33 mouse cellular contexts compared by ENCODE assay signal in genomic region chr10:73896086-73896607, GRCm38 (mm10).
DNase-seq lines count a peak whose midpoint lies in the region; ATAC-seq and TF ChIP-seq lines count a peak whose summit lies in the region.
"Had no signal": no experiment of that assay in that cellular context is flagged by ENCODE, and none has a peak within 500 bp of the region (broad histone marks: within the 10 kb centered on the region; RNA-seq: fewer than 3 reads in every experiment).

No protein-coding gene starts in this region.

- no peak overlapping the region for H3K4me2 ChIP-seq in forebrain, embryonic 15.5 days (replicated peaks)
- no peak overlapping the region for H3K4me2 ChIP-seq in forebrain, embryonic 11.5 days (ENCODE audit: low read depth, low read length, severe bottlenecking)
- H3K4me2 ChIP-seq: embryonic facial prominence, embryonic 13.5 days; heart, embryonic 12.5 days; heart, embryonic 15.5 days; hindbrain, embryonic 13.5 days; intestine, embryonic 15.5 days; kidney, embryonic 15.5 days had no signal

- H3K9ac ChIP-seq in forebrain, embryonic 15.5 days (replicated peaks): no peak overlapping the region
- no peak overlapping the region for H3K9ac ChIP-seq in forebrain, embryonic 11.5 days (ENCODE audit: low read length)
- H3K9ac ChIP-seq: embryonic facial prominence, embryonic 13.5 days; heart, embryonic 12.5 days; heart, embryonic 15.5 days; hindbrain, embryonic 13.5 days; intestine, embryonic 15.5 days; kidney, embryonic 15.5 days had no signal

- H3K4me3 ChIP-seq in forebrain, embryonic 15.5 days: no peak overlapping the region
- no peak overlapping the region for H3K4me3 ChIP-seq in forebrain, embryonic 11.5 days (ENCODE audit: low read depth, low read length)
- H3K4me3 ChIP-seq: embryonic facial prominence, embryonic 10.5 days; embryonic facial prominence, embryonic 13.5 days; erythroblast, embryonic 14.5 days; gastrocnemius, adult 2 months; heart, embryonic 12.5 days; heart, embryonic 15.5 days; hindbrain, embryonic 10.5 days; hindbrain, embryonic 13.5 days; intestine, embryonic 15.5 days; kidney, embryonic 15.5 days had no signal

- no peak overlapping the region for H3K27ac ChIP-seq in forebrain, embryonic 15.5 days (replicated peaks)
- no peak overlapping the region for H3K27ac ChIP-seq in forebrain, embryonic 11.5 days (ENCODE audit: low read depth, low read length)
- H3K27ac ChIP-seq: embryonic facial prominence, embryonic 10.5 days; embryonic facial prominence, embryonic 13.5 days; gastrocnemius, adult 2 months; heart, embryonic 15.5 days; hindbrain, embryonic 10.5 days; hindbrain, embryonic 13.5 days; intestine, embryonic 15.5 days; kidney, embryonic 15.5 days had no signal

- no peak for DNase-seq in forebrain, embryonic 11.5 days (ENCODE audit: low spot score)
- DNase-seq in Muller cell, postnatal 12 days (ENCODE audit: inconsistent ontology term): peak; percentile 19
- peak; percentile 49 for DNase-seq in brain, embryonic 14.5 days (ENCODE audit: low read depth)
- DNase-seq in adrenal gland, adult (ENCODE audit: inconsistent age in 2 of 2, low spot score in 1 of 2): no peak
- DNase-seq in right cerebral cortex, adult 18-20 months: no peak
- DNase-seq: adrenal gland, postnatal 10 days; adrenal gland, postnatal 36 days; cerebellum, adult 11 months; cerebellum, adult 2 months; cerebellum, adult 9-11 months; cerebellum, postnatal 36 days; embryo, embryonic 11 days; gastrocnemius, adult 2 months; gastrocnemius, postnatal 14 days; heart, adult 18-20 months; heart, postnatal 10 days; heart, postnatal 36 days; kidney, adult 11 months; kidney, adult 8-10 months had no signal

- H3K27me3 ChIP-seq in forebrain, embryonic 15.5 days: no peaks in the 10 kb centered on the region
- H3K27me3 ChIP-seq in forebrain, embryonic 11.5 days (ENCODE audit: control insufficient read depth, insufficient read depth, low read length): no peaks in the 10 kb centered on the region
- H3K27me3 ChIP-seq: embryonic facial prominence, embryonic 13.5 days; heart, embryonic 12.5 days; heart, embryonic 15.5 days; hindbrain, embryonic 13.5 days; intestine, embryonic 15.5 days; kidney, embryonic 15.5 days had no signal

- no peak for TF ChIP-seq CTCF in brain, embryonic 14.5 days (IDR thresholded peaks at IDR 0.05; ENCODE audit: borderline replicate concordance, extremely low read depth, insufficient read depth, insufficient read length)

- H3K36me3 ChIP-seq in forebrain, embryonic 15.5 days: no peaks in the 10 kb centered on the region
- no peaks in the 10 kb centered on the region for H3K36me3 ChIP-seq in forebrain, embryonic 11.5 days (ENCODE audit: control insufficient read depth, insufficient read depth, low read length)
- H3K36me3 ChIP-seq: embryonic facial prominence, embryonic 10.5 days; embryonic facial prominence, embryonic 13.5 days; G1E; heart, embryonic 12.5 days; heart, embryonic 15.5 days; hindbrain, embryonic 10.5 days; hindbrain, embryonic 13.5 days; intestine, embryonic 15.5 days; kidney, embryonic 15.5 days had no signal

- H3K4me1 ChIP-seq in forebrain, embryonic 15.5 days: 0 out of 2 replicates have a peak, but pooled peaks cover 4% of the 10 kb centered on the region
- H3K4me1 ChIP-seq in forebrain, embryonic 11.5 days (replicated peaks; ENCODE audit: control insufficient read depth, insufficient read depth, low read length): no peaks in the 10 kb centered on the region
- H3K4me1 ChIP-seq: embryonic facial prominence, embryonic 10.5 days; embryonic facial prominence, embryonic 13.5 days; heart, embryonic 12.5 days; heart, embryonic 15.5 days; hindbrain, embryonic 10.5 days; hindbrain, embryonic 13.5 days; intestine, embryonic 15.5 days; kidney, embryonic 15.5 days had no signal

- TF ChIP-seq POLR2A in brain, embryonic 14.5 days (IDR thresholded peaks at IDR 0.05; ENCODE audit: borderline replicate concordance, extremely low read depth, insufficient read depth, insufficient read length, poor library complexity, severe bottlenecking): no peak

- peak; percentile 61; the same call in 1 of the 2 replicates for ATAC-seq in forebrain, embryonic 15.5 days (replicated peaks)
- ATAC-seq in forebrain, embryonic 11.5 days (replicated peaks; ENCODE audit: low FRiP score): no peak; the same call in 1 of the 2 replicates
- no peak for ATAC-seq in granulocyte monocyte progenitor cell, adult 5-6 weeks (replicated peaks; ENCODE audit: poor library complexity, severe bottlenecking)
- ATAC-seq: CD4-positive, CD25-positive, alpha-beta regulatory T cell, adult 4 months; hindbrain, embryonic 16.5 days; intestine, embryonic 15.5 days had no signal

- H3K9me3 ChIP-seq in forebrain, embryonic 15.5 days: no peaks in the 10 kb centered on the region
- H3K9me3 ChIP-seq in forebrain, embryonic 11.5 days (ENCODE audit: control insufficient read depth, low read length): no peaks in the 10 kb centered on the region
- H3K9me3 ChIP-seq: embryonic facial prominence, embryonic 10.5 days; embryonic facial prominence, embryonic 13.5 days; heart, embryonic 12.5 days; heart, embryonic 15.5 days; hindbrain, embryonic 10.5 days; hindbrain, embryonic 13.5 days; intestine, embryonic 15.5 days; kidney, embryonic 15.5 days had no signal

Comparison
In these comparisons a context has a peak if more than half of its experiments do, and no peak if none do; other contexts are left out.
1. DNase-seq: peak in Muller cell, postnatal 12 days (single experiment) and brain, embryonic 14.5 days (single experiment); none in forebrain, embryonic 11.5 days (single experiment), adrenal gland, adult (0 of 2) and right cerebral cortex, adult 18-20 months (single experiment).